Mouse (Mus musculus) embryonic facial prominence, embryonic 13.5 days (tissue): ENCODE results near the gene Gm37240. TPM values are rescaled to one million over a fixed set of nuclear protein-coding genes. Genes with fewer than 3 reads are reported as not detected.

Experiments used
- ATAC-seq: fragments of 200-750 bp; cut with Nextera tagmentation; 2 replicates; pipeline ENCODE4 v1.8.0; 2017; ENCODE audit warnings: low read depth; ENCODE audit not compliant: insufficient number of reproducible peaks, insufficient read depth, low FRiP score, low TSS enrichment
- H3K27ac ChIP-seq: fragments of 300-500 bp; sonication (generic); 2 replicates; pipeline ENCODE4 v1.5.1; 2015; ENCODE audit warnings: moderate library complexity, mild to moderate bottlenecking, inconsistent platforms
- H3K27me3 ChIP-seq: fragments of 300-500 bp; sonication (generic); 2 replicates; pipeline ENCODE4 v1.6.1; 2015; ENCODE audit warnings: mild to moderate bottlenecking, inconsistent platforms
- H3K36me3 ChIP-seq: fragments of 300-500 bp; sonication (generic); 2 replicates; pipeline ENCODE4 v1.6.1; 2015; ENCODE audit warnings: mild to moderate bottlenecking, inconsistent platforms
- H3K4me1 ChIP-seq: fragments of 300-500 bp; sonication (generic); 2 replicates; pipeline ENCODE4 v1.6.1; 2015; ENCODE audit warnings: inconsistent platforms
- H3K4me2 ChIP-seq: fragments of 300-500 bp; sonication (generic); 2 replicates; pipeline ENCODE4 v1.6.1; 2015; ENCODE audit warnings: moderate library complexity, mild to moderate bottlenecking, inconsistent platforms
- H3K4me3 ChIP-seq: fragments of 300-500 bp; sonication (generic); 2 replicates; pipeline ENCODE4 v1.5.1; 2015; ENCODE audit warnings: mild to moderate bottlenecking, inconsistent platforms
- H3K9ac ChIP-seq: fragments of 300-500 bp; sonication (generic); 2 replicates; pipeline ENCODE4 v1.6.1; 2015; ENCODE audit warnings: mild to moderate bottlenecking, inconsistent platforms
- H3K9me3 ChIP-seq: fragments of 300-500 bp; sonication (generic); 2 replicates; pipeline ENCODE4 v1.6.1; 2016; ENCODE audit warnings: inconsistent platforms
- WGBS: fragments of 180-500 bp; shearing (Covaris S2); methylation state at CpG from one replicate; pipeline ENCODE4 v1.1.7; 2015; ENCODE audit warnings: mixed read lengths; 5-methylcytosine and 5-hydroxymethylcytosine counted together
- polyA plus RNA-seq: library from polyadenylated mRNA; unstranded; fragments of >200 nt; fragmentation: Nextera tagmentation; extraction: Ambion mirVana; gene quantifications from 2 replicates; pipeline ENCODE4 v1.2.1, GENCODE M21; 2015

Gm37240 gene
- polyA plus RNA-seq, 1 experiment from 2014 or later: 6.3 TPM

- Histone ChIP-seq H3K36me3 (no peaks in the 10 kb centered on the region), H3K4me3 (no peak overlapping the region), H3K27ac (no peak overlapping the region), H3K4me2 (no peak overlapping the region), H3K9ac (no peak overlapping the region), H3K4me1 (no peaks in the 10 kb centered on the region), H3K9me3 (no peaks in the 10 kb centered on the region), H3K27me3 (no peaks in the 10 kb centered on the region)
- 84% methylated on average over 9 of the region's 9 CpGs for WGBS
- no peak for ATAC-seq
These were observed 969.2 kb downstream of the Gm37240 start for GRCm38 (mm10) chr3:84917903-84918679.

- Histone ChIP-seq H3K4me2 (no peak overlapping the region), H3K9ac (no peak overlapping the region), H3K9me3 (no peaks in the 10 kb centered on the region), H3K36me3 (no peaks in the 10 kb centered on the region), H3K27me3 (no peaks in the 10 kb centered on the region), H3K4me3 (no peak overlapping the region), H3K4me1 (no peaks in the 10 kb centered on the region), H3K27ac (no peak overlapping the region)
- no peak for ATAC-seq
- 55% methylated on average over 1 of the region's 1 CpGs for WGBS
These were observed 973.0 kb downstream of the Gm37240 start for GRCm38 (mm10) chr3:84914284-84914683.

GRCm38 (mm10) chr3:84906528-84906927 is 980.8 kb downstream of the Gm37240 start:
- Histone ChIP-seq H3K9me3 (no peaks in the 10 kb centered on the region), H3K4me1 (0 out of 2 replicates have a peak, but pooled peaks cover 2% of the 10 kb centered on the region), H3K36me3 (0 out of 2 replicates have a peak, but pooled peaks cover 5% of the 10 kb centered on the region), H3K4me3 (no peak overlapping the region), H3K9ac (no peak overlapping the region), H3K4me2 (no peak overlapping the region), H3K27me3 (no peaks in the 10 kb centered on the region), H3K27ac (no peak overlapping the region)
- ATAC-seq: no peak
- WGBS: 31% methylated on average over 1 of the region's 1 CpGs

- no peak for ATAC-seq
- WGBS: 82% methylated on average over 8 of the region's 8 CpGs
- no peak overlapping the region for H3K27ac ChIP-seq
- H3K4me2 ChIP-seq: no peak overlapping the region
- no peaks in the 10 kb centered on the region for H3K27me3 ChIP-seq
- 0 out of 2 replicates have a peak, but pooled peaks cover 2% of the 10 kb centered on the region for H3K4me1 ChIP-seq
- H3K9ac ChIP-seq: no peak overlapping the region
- no peaks in the 10 kb centered on the region for H3K36me3 ChIP-seq
- no peak overlapping the region for H3K4me3 ChIP-seq
- H3K9me3 ChIP-seq: no peaks in the 10 kb centered on the region
These were observed 989.4 kb downstream of the Gm37240 start for GRCm38 (mm10) chr3:84897952-84898351.

- 94% methylated on average over 5 of the region's 5 CpGs for WGBS
- no peak overlapping the region for H3K4me3 ChIP-seq
These were observed 996.3 kb downstream of the Gm37240 start for GRCm38 (mm10) chr3:84890983-84891382.

GRCm38 (mm10) chr3:84889648-84890047 is 997.7 kb downstream of the Gm37240 start:
- Histone ChIP-seq H3K36me3 (peaks cover 4% of the 10 kb centered on the region; the same call in 1 of the 2 replicates), H3K4me1 (0 out of 2 replicates have a peak, but pooled peaks cover 3% of the 10 kb centered on the region), H3K9me3 (no peaks in the 10 kb centered on the region), H3K9ac (no peak overlapping the region), H3K27me3 (no peaks in the 10 kb centered on the region), H3K4me2 (no peak overlapping the region), H3K4me3 (no peak overlapping the region), H3K27ac (no peak overlapping the region)
- 61% methylated on average over 1 of the region's 1 CpGs for WGBS
- ATAC-seq: no peak

More at GRCm38 (mm10) chr3:84890983-84891382, 996.3 kb downstream of the Gm37240 start:
- H3K27ac ChIP-seq: no peak overlapping the region
- H3K4me2 ChIP-seq: no peak overlapping the region
- ATAC-seq: no peak
- peaks cover 4% of the 10 kb centered on the region; the same call in 1 of the 2 replicates for H3K36me3 ChIP-seq
- H3K9ac ChIP-seq: no peak overlapping the region
- H3K4me1 ChIP-seq: no peaks in the 10 kb centered on the region
- no peaks in the 10 kb centered on the region for H3K9me3 ChIP-seq
- H3K27me3 ChIP-seq: no peaks in the 10 kb centered on the region

GRCm38 (mm10) chr3:84883817-84884483 is 1003.4 kb downstream of the Gm37240 start:
- Histone ChIP-seq H3K4me3 (no peak overlapping the region), H3K36me3 (peaks cover 4% of the 10 kb centered on the region; the same call in 1 of the 2 replicates), H3K4me1 (peaks cover 24% of the 10 kb centered on the region), H3K9ac (no peak overlapping the region), H3K9me3 (no peaks in the 10 kb centered on the region), H3K4me2 (no peak overlapping the region), H3K27me3 (no peaks in the 10 kb centered on the region), H3K27ac (no peak overlapping the region)
- no peak for ATAC-seq
- WGBS: 54% methylated on average over 11 of the region's 11 CpGs

- Histone ChIP-seq H3K36me3 (no peaks in the 10 kb centered on the region), H3K27ac (no peak overlapping the region), H3K4me2 (no peak overlapping the region), H3K9ac (no peak overlapping the region), H3K4me1 (no peaks in the 10 kb centered on the region), H3K4me3 (no peak overlapping the region), H3K27me3 (no peaks in the 10 kb centered on the region), H3K9me3 (no peaks in the 10 kb centered on the region)
- no peak for ATAC-seq
- WGBS: 70% methylated on average over 4 of the region's 4 CpGs
These were observed 1011.1 kb downstream of the Gm37240 start for GRCm38 (mm10) chr3:84876211-84876610.

GRCm38 (mm10) chr3:84875306-84875705 is 1012.0 kb downstream of the Gm37240 start:
- Histone ChIP-seq H3K9me3 (no peaks in the 10 kb centered on the region), H3K36me3 (no peaks in the 10 kb centered on the region), H3K27me3 (no peaks in the 10 kb centered on the region), H3K4me1 (no peaks in the 10 kb centered on the region), H3K4me3 (no peak overlapping the region), H3K27ac (no peak overlapping the region), H3K9ac (no peak overlapping the region), H3K4me2 (no peak overlapping the region)
- 74% methylated on average over 9 of the region's 9 CpGs for WGBS
- ATAC-seq: no peak

GRCm38 (mm10) chr3:84870126-84870525 is 1017.2 kb downstream of the Gm37240 start:
- H3K27ac ChIP-seq: no peak overlapping the region
- no peak overlapping the region for H3K9ac ChIP-seq
- H3K27me3 ChIP-seq: no peaks in the 10 kb centered on the region
- ATAC-seq: no peak
- no peak overlapping the region for H3K4me2 ChIP-seq
- H3K4me3 ChIP-seq: no peak overlapping the region
- no peaks in the 10 kb centered on the region for H3K36me3 ChIP-seq
- no peaks in the 10 kb centered on the region for H3K4me1 ChIP-seq
- H3K9me3 ChIP-seq: no peaks in the 10 kb centered on the region

- Histone ChIP-seq H3K4me2 (no peak overlapping the region), H3K27ac (no peak overlapping the region), H3K9me3 (no peaks in the 10 kb centered on the region), H3K4me1 (no peaks in the 10 kb centered on the region), H3K9ac (no peak overlapping the region), H3K4me3 (no peak overlapping the region), H3K27me3 (no peaks in the 10 kb centered on the region), H3K36me3 (no peaks in the 10 kb centered on the region)
- no peak for ATAC-seq
- 65% methylated on average over 1 of the region's 1 CpGs for WGBS
These were observed 1019.3 kb downstream of the Gm37240 start for GRCm38 (mm10) chr3:84867991-84868390.
